Mouse (Mus musculus): ENCODE measurements around the gene Clec1b. TPM values are rescaled to one million over a fixed set of nuclear protein-coding genes. Genes with fewer than 3 reads are reported as not detected.

Gene Clec1b
- polyA plus RNA-seq, 1 experiment = 127 TPM

DNA sequence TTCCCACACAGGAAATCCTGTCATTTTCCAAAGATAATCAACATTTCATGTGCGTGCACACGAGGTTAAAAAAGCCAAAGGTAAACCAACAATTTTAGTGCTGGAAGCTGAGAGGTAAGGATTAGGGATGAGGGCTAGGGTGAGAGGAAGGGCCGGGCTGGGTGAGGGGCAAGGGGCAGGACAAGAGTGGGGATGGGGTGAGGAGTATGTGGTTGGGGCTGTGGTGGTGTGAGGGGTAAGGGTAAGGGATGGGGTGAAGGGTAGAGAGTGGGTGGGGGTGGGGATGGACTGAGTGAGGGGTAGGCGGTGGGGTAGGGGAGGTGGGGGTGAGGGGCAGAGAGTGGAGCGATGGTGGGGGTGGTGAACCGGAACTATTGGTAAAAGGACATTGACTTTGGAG lies 3.4 kb upstream of the Clec1b start:
- H3K27ac ChIP-seq (ENCODE audit: control insufficient read depth, insufficient read depth, low read depth, low read length, poor library complexity) = no peak overlapping the region
- no peak for TF ChIP-seq POLR2A (IDR thresholded peaks at IDR 0.05; ENCODE audit: borderline replicate concordance, control insufficient read depth, low read depth, low read length)
- no peak for TF ChIP-seq CTCF (IDR thresholded peaks at IDR 0.05; ENCODE audit: control insufficient read depth, insufficient read depth, low read length)
- H3K4me1 ChIP-seq (ENCODE audit: control insufficient read depth, insufficient read depth, low read length) = no peaks in the 10 kb centered on the region
- no peak overlapping the region for H3K4me3 ChIP-seq (replicated peaks; ENCODE audit: control insufficient read depth, low read depth, low read length)
- WGBS = 61% methylated on average over 6 of the region's 6 CpGs

DNA sequence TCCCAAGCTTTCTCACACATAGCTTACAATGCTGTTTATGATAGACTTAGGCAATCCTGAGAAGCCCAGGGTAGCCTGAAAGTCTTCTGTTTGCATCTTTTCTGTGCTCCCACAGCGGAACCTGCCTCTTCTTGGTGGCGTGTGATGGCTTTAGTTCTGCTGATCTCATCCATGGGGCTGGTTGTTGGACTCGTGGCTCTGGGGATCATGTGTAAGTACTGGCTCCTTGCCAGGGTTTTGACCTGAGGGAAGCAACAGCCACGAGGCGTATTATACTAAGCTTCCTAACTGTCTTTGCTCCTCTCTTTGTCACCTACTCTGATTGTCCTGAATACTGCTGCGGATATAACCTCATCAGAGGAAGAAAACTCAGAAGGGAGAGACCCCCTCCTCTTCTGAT lies 2.8 kb downstream of the Clec1b start:
- 34% methylated on average over 6 of the region's 6 CpGs for WGBS
- no peak overlapping the region; the same call in 1 of the 2 replicates for H3K27ac ChIP-seq (ENCODE audit: control insufficient read depth, insufficient read depth, low read depth, low read length, poor library complexity)
- H3K4me1 ChIP-seq (ENCODE audit: control insufficient read depth, insufficient read depth, low read length) = no peaks in the 10 kb centered on the region

DNA sequence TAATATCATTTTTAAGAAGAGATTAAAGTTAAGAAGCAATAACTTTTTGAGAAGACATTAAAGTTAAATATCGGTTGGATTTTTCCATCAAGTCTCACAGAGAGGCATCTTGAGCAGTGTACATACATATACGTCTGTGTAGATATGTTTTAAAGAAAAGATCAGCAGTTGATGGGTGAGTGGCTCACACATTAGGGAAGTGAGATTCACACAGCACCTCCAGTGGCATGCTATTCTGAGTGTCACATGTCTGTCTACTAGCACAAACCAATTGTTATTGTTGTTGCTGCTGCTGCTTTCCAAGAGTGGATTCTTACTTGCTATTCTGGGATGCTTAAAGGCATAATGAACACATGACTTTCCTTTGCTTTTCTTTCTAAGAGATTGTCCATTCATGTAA lies 5.3 kb downstream of the Clec1b start:
- Histone ChIP-seq H3K4me1 (ENCODE audit: control insufficient read depth, insufficient read depth, low read length) (no peaks in the 10 kb centered on the region), H3K4me3 (replicated peaks; ENCODE audit: control insufficient read depth, low read depth, low read length) (no peak overlapping the region), H3K27ac (ENCODE audit: control insufficient read depth, insufficient read depth, low read depth, low read length, poor library complexity) (no peak overlapping the region)
- 77% methylated on average over 2 of the region's 2 CpGs for WGBS
- TF ChIP-seq POLR2A (IDR thresholded peaks at IDR 0.05; ENCODE audit: borderline replicate concordance, control insufficient read depth, low read depth, low read length) = no peak
- no peak for TF ChIP-seq CTCF (IDR thresholded peaks at IDR 0.05; ENCODE audit: control insufficient read depth, insufficient read depth, low read length)

More for the DNA sequence above, 2.8 kb downstream of the Clec1b start:
- H3K4me3 ChIP-seq (replicated peaks; ENCODE audit: control insufficient read depth, low read depth, low read length) = no peak overlapping the region
- TF ChIP-seq CTCF (IDR thresholded peaks at IDR 0.05; ENCODE audit: control insufficient read depth, insufficient read depth, low read length) = no peak
- TF ChIP-seq POLR2A (IDR thresholded peaks at IDR 0.05; ENCODE audit: borderline replicate concordance, control insufficient read depth, low read depth, low read length) = no peak

DNA sequence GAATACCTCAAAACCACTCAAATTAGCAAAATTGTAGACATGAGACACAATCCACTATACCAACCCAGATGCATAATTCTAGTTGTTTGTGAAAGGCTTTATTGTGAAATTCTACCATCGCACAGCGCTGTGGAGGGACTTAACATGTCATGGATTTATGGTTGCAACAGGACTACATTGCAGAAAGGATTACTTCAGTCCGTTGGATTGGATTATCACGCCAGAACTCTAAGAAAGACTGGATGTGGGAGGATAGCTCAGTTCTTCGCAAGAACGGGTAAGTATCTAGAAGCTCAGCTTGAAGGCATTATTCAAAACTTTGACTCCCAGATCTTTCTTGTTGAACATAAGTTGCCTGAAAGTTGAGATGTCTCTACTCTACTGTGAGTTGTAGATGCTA lies 6.3 kb downstream of the Clec1b start:
- Histone ChIP-seq H3K4me3 (replicated peaks; ENCODE audit: control insufficient read depth, low read depth, low read length) (no peak overlapping the region), H3K4me1 (ENCODE audit: control insufficient read depth, insufficient read depth, low read length) (no peaks in the 10 kb centered on the region; the same call in 1 of the 2 replicates)
- 56% methylated on average over 6 of the region's 6 CpGs for WGBS

DNA sequence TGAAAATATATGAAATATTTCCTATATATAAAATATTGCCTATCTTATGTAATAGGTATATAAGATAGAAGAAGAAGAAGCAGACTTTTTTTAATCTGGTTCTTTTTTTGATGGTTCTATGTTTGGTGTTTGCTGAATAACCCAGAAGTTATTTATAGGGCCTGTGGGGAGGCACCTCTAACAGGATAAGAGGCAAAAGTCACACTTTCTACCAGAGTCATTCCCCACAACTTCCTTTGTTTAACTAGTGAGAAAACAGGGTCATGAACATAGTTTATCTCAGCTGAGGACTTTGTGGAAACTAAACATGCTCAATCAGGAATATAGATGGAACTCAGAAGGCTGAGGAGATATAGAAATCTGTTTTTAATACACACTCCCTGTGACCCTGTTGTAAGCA lies 8.9 kb downstream of the Clec1b start:
- TF ChIP-seq CTCF (IDR thresholded peaks at IDR 0.05; ENCODE audit: control insufficient read depth, insufficient read depth, low read length) = no peak
- TF ChIP-seq POLR2A (IDR thresholded peaks at IDR 0.05; ENCODE audit: borderline replicate concordance, control insufficient read depth, low read depth, low read length) = no peak
- H3K4me3 ChIP-seq (replicated peaks; ENCODE audit: control insufficient read depth, low read depth, low read length) = no peak overlapping the region
- no peaks in the 10 kb centered on the region; the same call in 1 of the 2 replicates for H3K4me1 ChIP-seq (ENCODE audit: control insufficient read depth, insufficient read depth, low read length)
- no peak overlapping the region for H3K27ac ChIP-seq (ENCODE audit: control insufficient read depth, insufficient read depth, low read depth, low read length, poor library complexity)

More for the DNA sequence above, 6.3 kb downstream of the Clec1b start:
- TF ChIP-seq POLR2A (IDR thresholded peaks at IDR 0.05; ENCODE audit: borderline replicate concordance, control insufficient read depth, low read depth, low read length) = no peak
- TF ChIP-seq CTCF (IDR thresholded peaks at IDR 0.05; ENCODE audit: control insufficient read depth, insufficient read depth, low read length) = no peak
- H3K27ac ChIP-seq (ENCODE audit: control insufficient read depth, insufficient read depth, low read depth, low read length, poor library complexity) = no peak overlapping the region

DNA sequence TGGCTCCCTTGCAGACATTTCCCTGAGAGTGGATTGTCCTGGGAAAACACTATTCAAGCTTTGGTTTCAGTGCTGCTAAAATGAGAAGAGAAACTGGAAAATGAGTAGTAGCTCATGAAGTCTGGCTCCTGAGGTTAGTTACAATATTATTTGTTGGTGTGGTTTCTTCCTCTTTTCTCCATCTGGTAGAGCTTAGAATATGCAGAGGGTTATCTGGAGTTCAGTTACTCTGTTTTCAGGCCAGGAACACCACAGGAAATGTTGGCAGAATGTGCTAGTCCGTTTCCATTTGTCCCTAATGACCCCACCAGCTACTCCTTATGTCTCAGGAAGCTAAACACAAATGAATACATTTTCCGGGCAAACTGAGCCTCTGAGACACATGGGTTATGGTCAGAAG lies 10.2 kb downstream of the Clec1b start:
- WGBS = 6% methylated on average over 2 of the region's 2 CpGs
- H3K4me1 ChIP-seq (ENCODE audit: control insufficient read depth, insufficient read depth, low read length) = no peaks in the 10 kb centered on the region; the same call in 1 of the 2 replicates
- TF ChIP-seq CTCF (IDR thresholded peaks at IDR 0.05; ENCODE audit: control insufficient read depth, insufficient read depth, low read length) (no peak), POLR2A (IDR thresholded peaks at IDR 0.05; ENCODE audit: borderline replicate concordance, control insufficient read depth, low read depth, low read length) (no peak)
- H3K4me3 ChIP-seq (replicated peaks; ENCODE audit: control insufficient read depth, low read depth, low read length) = no peak overlapping the region
- no peak overlapping the region for H3K27ac ChIP-seq (ENCODE audit: control insufficient read depth, insufficient read depth, low read depth, low read length, poor library complexity)

DNA sequence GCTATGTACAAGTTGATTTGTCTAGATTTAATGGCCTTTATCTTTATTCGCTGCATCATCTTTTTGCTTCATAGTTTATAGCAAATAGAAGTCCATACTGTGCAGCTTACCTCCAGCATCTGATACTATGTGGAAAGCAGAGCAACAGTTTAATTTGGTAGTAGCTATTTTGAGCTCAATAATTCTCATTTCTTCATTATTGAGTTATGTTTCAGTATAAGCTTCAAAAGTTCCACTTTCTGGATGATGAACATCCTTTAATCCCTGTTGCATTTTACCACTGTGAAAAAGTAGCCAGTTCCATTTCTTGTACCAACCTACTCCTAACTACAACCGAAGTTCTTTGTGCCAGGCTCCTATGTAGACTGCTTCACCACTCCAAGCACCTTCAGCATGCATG lies 11.5 kb downstream of the Clec1b start, which contains the start of gene Clec9a:
Gene Clec9a (plus strand): TSS at position 301 of the 400 bp plus-strand sequence.
- TF ChIP-seq POLR2A (IDR thresholded peaks at IDR 0.05; ENCODE audit: borderline replicate concordance, control insufficient read depth, low read depth, low read length) (no peak), CTCF (IDR thresholded peaks at IDR 0.05; ENCODE audit: control insufficient read depth, insufficient read depth, low read length) (no peak)
- WGBS = 71% methylated on average over 2 of the region's 2 CpGs
- Histone ChIP-seq H3K4me3 (replicated peaks; ENCODE audit: control insufficient read depth, low read depth, low read length) (no peak within 1 kb of the TSS), H3K27ac (ENCODE audit: control insufficient read depth, insufficient read depth, low read depth, low read length, poor library complexity) (no peak within 1 kb of the TSS), H3K4me1 (ENCODE audit: control insufficient read depth, insufficient read depth, low read length) (no peaks in the 10 kb centered on the region; the same call in 1 of the 2 replicates)

DNA sequence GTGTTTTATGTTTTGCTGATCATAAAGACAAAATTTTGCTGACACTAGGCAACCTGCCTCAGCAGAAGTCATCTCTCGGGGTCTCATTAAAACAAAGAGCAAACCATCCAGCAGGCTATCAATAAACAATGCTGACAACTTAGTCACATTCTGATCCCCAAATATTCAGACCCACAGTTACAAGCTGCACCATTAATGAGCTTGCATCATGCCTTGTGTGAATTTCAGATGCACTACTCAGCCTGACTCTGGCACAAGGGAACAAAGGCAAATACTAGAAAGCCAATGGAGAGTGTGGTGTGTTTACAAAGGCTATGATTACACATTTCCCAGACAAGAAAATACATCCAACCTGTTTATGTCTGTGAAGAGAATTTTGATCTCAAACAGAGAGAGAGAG lies 17.1 kb downstream of the Clec1b start:
- Histone ChIP-seq H3K27ac (ENCODE audit: control insufficient read depth, insufficient read depth, low read depth, low read length, poor library complexity) (no peak overlapping the region), H3K4me1 (ENCODE audit: control insufficient read depth, insufficient read depth, low read length) (no peaks in the 10 kb centered on the region; the same call in 1 of the 2 replicates), H3K4me3 (replicated peaks; ENCODE audit: control insufficient read depth, low read depth, low read length) (no peak overlapping the region)
- TF ChIP-seq CTCF (IDR thresholded peaks at IDR 0.05; ENCODE audit: control insufficient read depth, insufficient read depth, low read length) (no peak), POLR2A (IDR thresholded peaks at IDR 0.05; ENCODE audit: borderline replicate concordance, control insufficient read depth, low read depth, low read length) (no peak)
- WGBS = 74% methylated on average over 1 of the region's 1 CpGs

DNA sequence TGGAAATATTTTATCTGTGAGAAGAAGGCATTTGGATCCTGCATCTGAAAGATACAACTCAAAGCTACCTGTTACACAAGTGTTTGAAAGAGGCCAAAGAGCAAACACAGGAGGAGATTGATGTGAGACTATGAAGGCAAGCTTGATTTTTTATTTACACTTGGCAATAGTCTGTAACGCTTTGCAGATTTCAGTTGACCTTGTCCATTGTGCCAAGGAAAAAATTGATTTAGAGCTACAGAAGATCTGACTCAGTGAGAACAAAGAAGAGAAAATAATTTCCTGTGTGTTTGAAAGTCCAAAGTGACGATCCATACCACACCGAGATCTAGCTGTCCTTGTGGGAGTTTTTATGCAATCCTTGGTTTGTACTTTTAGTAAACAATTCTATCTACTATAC lies 25.2 kb downstream of the Clec1b start:
- peaks cover 1% of the 10 kb centered on the region; the same call in 1 of the 2 replicates for H3K4me1 ChIP-seq (ENCODE audit: control insufficient read depth, insufficient read depth, low read length)
- WGBS = 87% methylated on average over 3 of the region's 3 CpGs
- TF ChIP-seq CTCF (IDR thresholded peaks at IDR 0.05; ENCODE audit: control insufficient read depth, insufficient read depth, low read length) (no peak), POLR2A (IDR thresholded peaks at IDR 0.05; ENCODE audit: borderline replicate concordance, control insufficient read depth, low read depth, low read length) (no peak)

More for the DNA sequence above, 25.2 kb downstream of the Clec1b start:
- no peak overlapping the region for H3K27ac ChIP-seq (ENCODE audit: control insufficient read depth, insufficient read depth, low read depth, low read length, poor library complexity)
- no peak overlapping the region for H3K4me3 ChIP-seq (replicated peaks; ENCODE audit: control insufficient read depth, low read depth, low read length)

Measured in bone marrow, adult 2 months (tissue).